10 mouse cellular contexts compared by ENCODE assay signal in genomic region chr13:45156223-45156622, GRCm38 (mm10).
A peak's percentile ranks its signal among the peaks of the same experiment; 100 is the strongest.
DNase-seq lines count a peak whose midpoint lies in the region; ATAC-seq and TF ChIP-seq lines count a peak whose summit lies in the region.
"Had no signal": no experiment of that assay in that cellular context is flagged by ENCODE, and none has a peak within 500 bp of the region (broad histone marks: within the 10 kb centered on the region; RNA-seq: fewer than 3 reads in every experiment).

No protein-coding gene starts in this region.

- no peak overlapping the region for H3K27ac ChIP-seq in heart, postnatal 0 days (ENCODE audit: low read depth)
- no peak overlapping the region for H3K27ac ChIP-seq in liver, embryonic 12.5 days
- H3K27ac ChIP-seq: midbrain, embryonic 10.5 days had no signal

- H3K4me1 ChIP-seq in heart, postnatal 0 days (ENCODE audit: control insufficient read depth, insufficient read depth), result 0 out of 2 replicates have a peak, but pooled peaks cover 3% of the 10 kb centered on the region
- H3K4me1 ChIP-seq in liver, embryonic 12.5 days, result no peaks in the 10 kb centered on the region
- H3K4me1 ChIP-seq: midbrain, embryonic 10.5 days had no signal

- no peaks in the 10 kb centered on the region for H3K9me3 ChIP-seq in heart, postnatal 0 days (replicated peaks; ENCODE audit: control insufficient read depth, low read length)
- H3K9me3 ChIP-seq in liver, embryonic 12.5 days (replicated peaks), result no peaks in the 10 kb centered on the region
- H3K9me3 ChIP-seq: midbrain, embryonic 10.5 days had no signal

- no peak overlapping the region for H3K9ac ChIP-seq in heart, postnatal 0 days (replicated peaks; ENCODE audit: low read depth, low read length)
- no peak overlapping the region for H3K9ac ChIP-seq in liver, embryonic 12.5 days

- no peaks in the 10 kb centered on the region for H3K27me3 ChIP-seq in heart, postnatal 0 days (ENCODE audit: control insufficient read depth, insufficient read depth, low read length)
- H3K27me3 ChIP-seq in liver, embryonic 12.5 days (replicated peaks), result peaks cover 34% of the 10 kb centered on the region

- no peak overlapping the region for H3K4me3 ChIP-seq in heart, postnatal 0 days (ENCODE audit: low read depth, low read length)
- no peak overlapping the region for H3K4me3 ChIP-seq in liver, embryonic 12.5 days
- H3K4me3 ChIP-seq: midbrain, embryonic 10.5 days had no signal

- peak; percentile 36 for TF ChIP-seq CTCF in heart, postnatal 0 days (IDR thresholded peaks at IDR 0.05; ENCODE audit: low read depth)

- WGBS in heart, postnatal 0 days, result 72% methylated on average over 3 of the region's 3 CpGs
- 55% methylated on average over 3 of the region's 3 CpGs for WGBS in liver, embryonic 12.5 days (ENCODE audit: insufficient replicate concordance)

- DNase-seq in heart, postnatal 0 days (ENCODE audit: low spot score), result peak; percentile 11
- no peak for DNase-seq in heart, adult 9 months (ENCODE audit: low spot score in 2 of 2)
- DNase-seq in urinary bladder, postnatal 14 days (ENCODE audit: low spot score), result peak; percentile 5
- DNase-seq in urinary bladder, postnatal 4 days (ENCODE audit: low spot score in 2 of 2), result no peak
- no peak for DNase-seq in c-Kit-positive CD71-positive TER-119-positive erythroid progenitor cells, embryonic 14.5 days (ENCODE audit: low spot score)
- DNase-seq in layer of hippocampus, adult 9-10 months (ENCODE audit: low spot score), result no peak
- no peak for DNase-seq in adipocyte (ENCODE audit: low spot score)
- DNase-seq: heart, postnatal 4 days had no signal

- ATAC-seq in heart, postnatal 0 days (ENCODE audit: insufficient read depth, low read depth), result no peak
- peak; percentile 49; the same call in 1 of the 2 replicates for ATAC-seq in liver, embryonic 12.5 days

- H3K4me2 ChIP-seq in heart, postnatal 0 days (ENCODE audit: low read depth, low read length), result no peak overlapping the region
- no peak overlapping the region for H3K4me2 ChIP-seq in liver, embryonic 12.5 days

- no peaks in the 10 kb centered on the region for H3K36me3 ChIP-seq in heart, postnatal 0 days (replicated peaks; ENCODE audit: control insufficient read depth, insufficient read depth, low read length)
- H3K36me3 ChIP-seq in liver, embryonic 12.5 days, result no peaks in the 10 kb centered on the region
- H3K36me3 ChIP-seq: midbrain, embryonic 10.5 days had no signal

- no peak for TF ChIP-seq EP300 in heart, postnatal 0 days (IDR thresholded peaks at IDR 0.05; ENCODE audit: low read depth)

Comparison
In these comparisons a context has a peak if more than half of its experiments do, and no peak if none do; other contexts are left out.
1. DNase-seq: peak in heart, postnatal 0 days (single experiment) and urinary bladder, postnatal 14 days (single experiment); none in heart, adult 9 months (0 of 2), urinary bladder, postnatal 4 days (0 of 2), c-Kit-positive CD71-positive TER-119-positive erythroid progenitor cells, embryonic 14.5 days (single experiment), layer of hippocampus, adult 9-10 months (single experiment) and adipocyte (single experiment).